Mouse (Mus musculus): ENCODE results near the gene Wdr5b.
"Not testable (repeated sequence)": the region's sequence is repeated elsewhere in the genome, so short reads cannot be mapped to it uniquely, and the experiment has no call there.

Gene Wdr5b

DNA sequence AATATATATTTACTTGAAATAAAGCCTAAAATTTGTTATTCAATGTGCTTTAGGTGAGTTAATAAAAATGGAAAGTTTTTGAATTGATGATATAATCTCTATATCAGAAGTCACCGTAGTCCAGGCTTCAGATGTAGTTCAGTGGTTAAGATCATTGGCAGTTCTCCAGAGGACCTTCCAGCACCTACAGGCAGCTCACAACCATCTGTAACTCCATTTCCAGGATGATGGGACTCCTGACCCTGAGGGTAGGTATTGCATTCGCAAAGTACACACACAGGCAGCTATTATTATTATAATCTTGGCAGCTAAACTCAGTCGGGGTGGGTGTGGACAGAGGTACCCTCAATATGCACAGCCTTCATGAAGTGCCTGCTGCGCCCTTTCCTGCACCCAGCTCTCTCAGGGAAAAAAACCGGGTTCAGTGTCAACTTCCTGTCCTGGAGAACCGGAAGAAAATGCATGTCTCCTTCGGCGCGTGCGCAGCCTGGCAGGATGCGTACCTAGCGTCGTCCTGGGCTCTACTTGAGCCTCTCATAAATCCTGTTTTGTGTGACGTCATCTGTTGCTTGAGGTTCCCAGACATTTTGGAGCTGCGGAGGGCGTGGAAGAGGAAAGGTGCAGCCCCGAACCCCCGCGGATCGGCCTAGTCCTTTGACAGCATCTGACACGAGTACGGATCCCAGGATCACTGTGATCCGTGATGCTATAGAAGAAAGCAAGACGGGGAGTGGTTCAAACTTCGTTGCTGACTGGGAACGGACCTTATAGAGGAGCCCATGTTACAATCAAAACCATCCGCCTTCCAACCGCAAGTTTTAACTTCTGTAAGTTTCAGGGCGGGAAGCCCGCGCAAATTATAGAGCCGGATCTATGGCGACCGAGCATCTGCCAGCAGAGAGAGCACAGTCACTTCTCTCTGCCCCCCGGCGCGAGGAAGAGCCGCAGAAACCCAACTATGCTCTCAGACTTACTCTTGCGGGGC lies at the start of gene Wdr5b:
Gene Wdr5b (plus strand): TSS at position 551 of the 985 bp plus-strand sequence.
- DNase-seq: peak; percentile 89

DNA sequence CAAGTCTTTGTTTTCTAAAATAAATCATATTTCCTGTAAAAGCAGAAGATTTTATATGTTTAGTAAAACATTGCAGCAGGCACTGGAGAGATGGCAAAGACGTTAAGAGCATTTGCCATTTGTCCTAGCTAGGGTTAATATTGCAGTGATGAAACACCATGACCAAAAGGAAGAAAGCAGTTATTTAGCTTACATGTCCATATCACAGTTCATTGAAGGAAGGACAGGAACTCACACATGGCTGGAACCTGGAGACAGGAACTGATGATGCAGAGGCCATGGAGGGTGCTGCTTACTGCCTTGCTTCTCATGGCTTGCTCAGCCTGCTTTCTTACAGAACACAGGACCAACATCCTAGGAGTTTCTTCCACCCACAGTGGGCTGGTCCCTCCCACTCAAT lies 48.6 kb upstream of the Wdr5b start:
- no peak for DNase-seq

DNA sequence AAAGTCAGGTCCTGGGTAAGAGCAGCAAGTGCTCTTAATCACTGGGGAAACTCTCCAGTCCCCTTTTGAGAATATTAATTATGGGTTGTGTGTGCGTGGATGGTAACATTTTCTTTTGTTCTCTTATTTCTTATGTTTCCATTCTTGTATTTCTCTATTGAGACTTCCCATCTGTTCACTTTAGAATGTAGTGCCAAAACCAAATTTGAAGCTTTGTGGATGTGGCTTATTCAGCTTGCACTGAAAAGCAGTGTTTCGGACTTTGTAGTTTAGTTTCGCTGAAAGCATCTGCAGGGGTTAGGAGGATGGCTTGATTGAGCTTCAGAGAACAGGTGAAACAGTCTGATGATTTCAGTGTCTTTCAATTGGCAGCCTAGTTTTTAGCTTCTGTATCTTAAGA lies 47.7 kb upstream of the Wdr5b start:
- no peak for DNase-seq

DNA sequence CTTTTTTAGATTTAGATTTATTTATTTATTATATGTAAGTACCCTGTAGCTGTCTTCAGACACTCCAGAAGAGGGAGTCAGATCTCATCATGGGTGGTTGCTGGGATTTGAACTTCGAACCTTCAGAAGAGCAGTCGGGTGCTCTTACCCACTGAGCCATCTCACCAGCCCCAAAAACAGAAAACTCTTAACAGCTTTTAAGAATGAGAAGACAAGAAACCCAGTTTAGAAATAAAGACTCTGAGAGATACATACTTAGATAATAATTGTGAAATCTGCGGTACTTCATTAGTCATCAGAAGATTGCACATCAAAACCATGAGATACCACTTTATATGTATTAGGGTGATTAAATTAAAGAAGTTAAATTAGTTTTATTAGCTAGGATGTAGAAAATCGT lies 42.1 kb upstream of the Wdr5b start:
- not testable (repeated sequence) for DNase-seq

- DNase-seq: no peak
These were observed 32.6 kb upstream of the Wdr5b start for GRCm38 (mm10) chr16:36008396-36008795.

DNA sequence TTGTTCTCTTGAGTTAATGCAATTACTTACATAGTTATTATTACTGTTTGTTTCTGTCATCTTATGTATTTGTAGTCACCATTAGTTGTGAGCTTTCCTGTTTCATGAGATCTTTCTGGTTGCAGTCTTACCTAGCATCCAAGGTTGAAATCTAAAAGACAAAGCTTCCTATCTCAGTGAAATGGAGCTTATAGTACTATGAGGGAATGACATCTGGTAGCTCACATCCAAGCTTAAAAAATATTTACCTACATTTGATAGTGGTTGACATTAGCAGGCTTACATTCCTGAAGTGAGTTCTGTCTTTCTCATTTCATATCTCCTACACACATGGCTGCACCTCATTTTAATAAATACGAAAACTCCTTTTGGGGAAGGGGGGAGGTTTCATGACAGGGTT lies 24.7 kb upstream of the Wdr5b start:
- DNase-seq: no peak

DNA sequence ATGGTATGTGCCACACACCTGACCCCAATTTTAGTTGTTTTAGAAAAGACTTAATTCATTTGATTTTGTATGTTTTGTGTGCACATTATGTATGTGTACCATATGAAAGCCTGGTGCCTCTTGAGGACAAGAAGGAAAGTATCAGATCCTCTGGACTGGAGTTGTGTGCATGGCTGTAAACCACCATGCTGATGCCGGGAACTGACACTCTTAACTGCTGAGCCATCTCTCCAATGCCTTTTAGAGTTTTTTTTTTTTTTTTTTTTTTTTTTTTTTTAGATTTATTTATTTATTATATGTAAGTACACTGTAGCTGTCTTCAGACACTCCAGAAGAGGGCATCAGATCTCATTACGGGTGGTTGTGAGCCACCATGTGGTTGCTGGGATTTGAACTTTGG lies 12.9 kb upstream of the Wdr5b start:
- not testable (repeated sequence) for DNase-seq

DNA sequence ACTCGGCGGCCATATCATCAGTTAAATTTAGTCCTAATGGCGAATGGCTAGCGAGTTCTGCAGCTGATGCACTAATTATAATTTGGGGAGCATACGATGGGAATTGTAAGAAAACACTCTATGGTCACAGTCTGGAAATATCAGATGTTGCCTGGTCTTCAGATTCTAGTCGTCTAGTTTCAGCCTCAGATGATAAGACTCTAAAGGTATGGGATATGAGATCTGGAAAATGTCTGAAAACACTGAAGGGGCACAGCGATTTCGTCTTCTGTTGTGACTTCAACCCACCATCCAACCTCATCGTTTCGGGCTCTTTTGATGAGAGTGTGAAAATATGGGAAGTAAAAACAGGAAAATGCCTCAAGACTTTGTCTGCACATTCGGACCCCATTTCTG lies 633 bp downstream of the Wdr5b start:
- no peak for DNase-seq

DNA sequence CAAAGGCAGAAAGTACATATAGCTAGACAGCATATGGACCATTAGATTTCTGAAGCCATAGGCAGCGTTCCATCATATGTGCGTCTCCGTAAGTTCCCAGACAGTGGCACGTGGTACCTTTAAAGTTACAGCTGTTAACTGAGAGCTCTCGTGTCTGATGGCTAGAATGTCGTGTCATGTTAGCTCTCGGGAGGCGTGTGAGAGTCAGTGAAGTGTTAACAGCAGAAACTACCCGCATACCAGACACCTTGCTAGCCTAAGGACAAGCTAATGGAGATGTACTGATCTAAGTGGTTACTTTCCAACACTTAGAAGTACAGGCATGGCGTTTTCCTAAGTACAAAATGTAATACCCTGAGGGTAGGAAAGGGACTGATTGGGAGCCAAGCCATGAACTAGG lies 2.1 kb downstream of the Wdr5b start:
- DNase-seq: no peak

GRCm38 (mm10) chr16:36043964-36044363 lies 3.0 kb downstream of the Wdr5b start:
- DNase-seq: no peak

DNA sequence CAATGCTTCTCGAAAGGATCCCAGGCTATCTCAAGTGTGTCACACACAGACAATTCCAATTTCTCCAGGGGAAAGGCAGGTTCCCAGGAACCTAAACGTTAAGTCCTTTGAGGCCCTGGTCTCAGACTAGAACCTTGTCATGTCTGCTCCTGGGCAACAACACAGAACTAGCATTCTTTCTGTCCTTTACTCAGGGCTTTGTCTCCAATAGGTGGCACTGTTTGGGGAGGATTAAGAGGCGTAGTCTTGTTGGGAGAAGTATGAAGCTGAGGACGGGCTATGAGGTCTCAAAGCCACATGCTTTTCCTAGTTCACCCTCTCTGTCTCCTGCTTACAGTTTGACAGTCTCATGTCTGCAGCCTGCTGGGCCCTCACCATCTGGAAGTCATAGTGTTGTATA lies 6.5 kb downstream of the Wdr5b start:
- no peak for DNase-seq

- no peak for DNase-seq
These were observed 10.5 kb downstream of the Wdr5b start for GRCm38 (mm10) chr16:36051491-36051890.

DNA sequence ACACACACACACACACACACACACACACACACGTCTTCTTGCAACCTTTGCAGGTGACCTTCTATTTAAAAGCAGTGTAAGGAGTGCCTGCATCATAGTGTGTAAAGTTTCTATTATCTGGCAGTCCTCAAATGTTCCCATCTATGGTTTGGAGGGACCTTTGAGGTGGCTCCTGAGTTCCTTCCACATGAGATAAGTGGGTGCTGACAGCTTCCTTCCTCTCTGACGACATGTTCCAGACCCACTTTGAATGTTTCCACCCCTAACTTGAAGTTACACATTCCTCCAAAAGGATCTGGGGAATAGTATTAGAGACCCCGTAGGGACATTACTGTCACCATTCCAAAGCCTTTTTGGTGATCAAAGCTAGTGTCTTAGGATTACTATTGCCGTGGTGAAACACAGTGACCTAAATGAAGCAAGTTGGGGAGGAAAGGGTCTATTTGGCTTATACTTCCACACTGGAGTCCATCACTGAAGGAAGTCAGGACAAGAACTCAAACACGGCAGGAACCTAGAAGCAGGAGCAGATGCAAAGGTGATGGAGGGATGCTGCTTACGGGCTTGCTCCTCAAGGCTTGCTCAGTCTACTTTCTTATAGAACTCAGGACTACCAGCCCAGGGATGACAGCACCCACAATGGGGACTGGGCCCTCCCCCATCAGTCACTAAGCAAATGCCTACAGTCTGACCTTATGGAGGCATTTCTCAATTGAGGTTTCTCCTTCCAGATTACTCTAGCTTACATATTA lies 12.7 kb downstream of the Wdr5b start:
- DNase-seq: no peak

GRCm38 (mm10) chr16:36054920-36055319 lies 13.9 kb downstream of the Wdr5b start:
- no peak for DNase-seq

DNA sequence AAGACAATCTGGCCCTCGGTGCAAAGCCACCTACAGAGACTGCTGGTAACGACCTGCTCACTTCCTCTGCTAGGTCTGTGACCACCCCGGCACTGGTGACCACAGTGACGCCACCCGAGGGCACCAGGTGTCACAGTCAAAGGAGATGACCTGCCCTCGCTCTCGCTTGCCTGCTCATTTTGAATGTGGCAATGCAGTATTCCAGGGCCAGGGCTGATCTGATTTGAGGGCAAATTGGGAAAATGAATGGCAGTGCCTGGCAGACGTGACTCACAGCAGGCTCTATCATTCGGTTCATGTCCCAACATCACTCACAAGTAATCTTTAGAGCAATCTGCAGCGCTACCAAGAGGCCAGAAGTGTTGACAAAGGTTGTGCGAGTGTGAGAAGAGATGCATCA lies 15.4 kb downstream of the Wdr5b start:
- no peak for DNase-seq

DNA sequence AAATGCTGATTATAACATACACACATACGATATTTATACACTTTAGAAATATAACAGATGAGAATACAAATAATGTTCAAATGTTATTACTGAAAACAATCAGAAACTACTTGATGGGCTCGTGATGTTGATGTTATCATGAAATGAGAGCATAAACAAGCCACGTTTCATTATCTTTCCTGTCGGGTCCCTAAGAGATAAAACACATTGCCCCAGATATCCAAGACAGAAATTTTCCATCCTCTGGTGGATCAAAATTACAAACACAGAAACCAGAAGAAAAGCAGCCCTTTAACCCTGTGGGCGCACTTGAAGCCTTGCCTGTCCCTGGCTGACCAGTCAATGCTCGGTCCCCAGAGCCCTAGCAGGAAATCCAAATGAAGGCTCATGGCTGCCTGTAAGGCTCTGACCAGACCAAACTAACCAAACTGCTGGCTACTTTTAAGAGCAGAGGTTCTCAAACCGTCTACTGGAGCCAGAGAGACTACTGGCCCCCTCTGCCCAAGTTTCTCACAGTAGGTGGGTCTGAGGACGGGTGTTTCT lies 17.0 kb downstream of the Wdr5b start:
- no peak for DNase-seq

- DNase-seq: not testable (repeated sequence)
These were observed 21.5 kb downstream of the Wdr5b start for GRCm38 (mm10) chr16:36062534-36062933.

DNA sequence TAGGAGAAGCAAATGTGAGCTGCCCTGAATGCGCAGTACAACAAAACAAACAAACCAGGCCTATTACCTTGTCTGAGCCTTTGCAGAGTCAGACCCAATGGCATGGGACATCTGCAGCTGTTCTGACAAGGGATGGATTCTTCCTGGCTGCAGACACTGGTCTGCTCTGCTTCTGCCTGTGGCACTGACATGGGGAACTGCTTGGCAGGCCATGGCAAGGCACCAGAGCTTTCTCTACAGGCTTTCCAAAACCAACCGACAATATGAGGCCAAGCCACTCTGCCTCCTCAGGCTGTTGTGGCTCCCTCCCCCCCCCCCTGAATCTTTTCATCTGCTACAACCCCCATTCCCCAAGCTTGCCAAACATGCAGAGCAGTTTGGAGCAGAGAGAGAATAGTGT lies 22.3 kb downstream of the Wdr5b start:
- DNase-seq: no peak

GRCm38 (mm10) chr16:36064904-36065303 lies 23.9 kb downstream of the Wdr5b start:
- no peak for DNase-seq

- DNase-seq: no peak
These were observed 26.7 kb downstream of the Wdr5b start for GRCm38 (mm10) chr16:36067694-36068093.

GRCm38 (mm10) chr16:36068356-36068755 lies 27.4 kb downstream of the Wdr5b start:
- no peak for DNase-seq

DNA sequence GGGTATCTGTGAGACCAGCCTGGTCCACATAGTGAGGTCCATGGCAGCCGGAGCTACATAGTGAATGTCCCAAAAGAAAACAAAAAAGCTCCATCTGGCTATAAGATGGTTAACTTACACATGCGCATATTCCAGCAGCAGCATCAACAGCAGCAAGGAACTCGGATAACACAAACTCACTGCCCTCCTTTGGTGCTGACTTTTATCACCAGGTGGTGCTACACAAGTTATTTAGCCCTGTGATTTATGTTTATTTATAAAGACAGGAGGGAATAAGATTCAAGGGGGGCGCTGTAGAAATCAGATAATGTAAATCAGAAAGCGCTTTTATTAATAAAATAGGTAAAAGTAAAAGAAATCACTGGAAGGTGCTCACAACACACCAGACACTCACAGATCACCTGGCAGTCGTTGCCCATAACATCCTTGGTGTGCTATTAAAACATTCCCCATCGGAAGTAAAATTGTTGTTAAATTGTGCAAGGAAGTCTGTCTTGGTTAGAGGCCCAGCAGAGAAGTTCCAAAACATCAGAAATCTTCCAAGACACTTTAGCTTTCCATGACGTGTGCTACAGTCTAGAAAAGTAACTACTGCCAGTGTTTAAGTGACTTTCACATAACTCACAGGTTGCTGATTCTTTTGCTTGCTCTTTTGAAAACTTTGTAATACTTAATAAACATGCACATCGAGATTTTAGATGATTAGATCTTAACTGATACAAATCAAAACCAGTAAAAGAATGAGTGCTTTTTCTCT lies 29.0 kb downstream of the Wdr5b start:
- no peak for DNase-seq

DNA sequence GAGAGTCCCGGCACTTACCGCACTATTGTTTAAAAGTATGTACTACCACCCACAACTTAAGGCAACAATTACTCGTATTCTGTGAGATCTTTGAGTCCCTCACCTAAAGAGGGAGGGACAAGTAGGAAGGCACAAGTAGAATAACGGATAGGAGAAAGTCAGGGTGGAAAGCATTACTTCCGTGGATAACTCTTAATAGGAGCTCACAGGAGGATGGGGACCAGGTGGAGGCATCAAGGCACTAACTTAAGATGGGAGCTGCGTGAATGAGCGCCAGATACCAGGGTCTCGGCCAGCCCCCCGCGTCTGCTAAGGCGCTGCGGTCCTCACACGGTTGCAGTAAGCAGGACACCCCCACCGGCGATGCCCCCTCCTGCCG lies 30.1 kb downstream of the Wdr5b start:
- no peak for DNase-seq

Measured in cerebellum, adult 8-10 months (tissue).